Mouse (Mus musculus) intestine, embryonic 15.5 days (tissue): Measurements from ENCODE around the gene Kremen1. TPM values are rescaled to one million over a fixed set of nuclear protein-coding genes. Genes with fewer than 3 reads are reported as not detected.
A peak's percentile ranks its signal among the peaks of the same experiment; 100 is the strongest.

Experiments
- ATAC-seq: fragments of 200-750 bp; cut with Nextera tagmentation; 2 replicates; pipeline ENCODE4 v1.8.0; 2017; ENCODE audit warnings: moderate TSS enrichment, moderate library complexity
- H3K27ac ChIP-seq: fragments of 300-500 bp; sonication (generic); 2 replicates; pipeline ENCODE4 v1.5.1; 2015; ENCODE audit warnings: mild to moderate bottlenecking, inconsistent platforms
- H3K27me3 ChIP-seq: fragments of 300-500 bp; sonication (generic); replicated peaks from 2 replicates; pipeline ENCODE4 v1.6.1; 2015; ENCODE audit warnings: inconsistent platforms
- H3K36me3 ChIP-seq: fragments of 300-500 bp; sonication (generic); 2 replicates; pipeline ENCODE4 v1.6.1; 2015; ENCODE audit warnings: inconsistent platforms
- H3K4me1 ChIP-seq: fragments of 300-500 bp; sonication (generic); replicated peaks from 2 replicates; pipeline ENCODE4 v1.6.1; 2015; ENCODE audit warnings: inconsistent platforms
- H3K4me2 ChIP-seq: fragments of 300-500 bp; sonication (generic); replicated peaks from 2 replicates; pipeline ENCODE4 v1.6.1; 2015; ENCODE audit warnings: mild to moderate bottlenecking, inconsistent platforms
- H3K4me3 ChIP-seq: fragments of 300-500 bp; sonication (generic); replicated peaks from 2 replicates; pipeline ENCODE4 v1.5.1; 2015; ENCODE audit warnings: inconsistent platforms
- H3K9ac ChIP-seq: fragments of 300-500 bp; sonication (generic); 2 replicates; pipeline ENCODE4 v1.6.1; 2015; ENCODE audit warnings: inconsistent platforms
- H3K9me3 ChIP-seq: fragments of 300-500 bp; sonication (generic); 2 replicates; pipeline ENCODE4 v1.6.1; 2016; ENCODE audit warnings: inconsistent platforms
- WGBS: fragments of 180-500 bp; shearing (Covaris S2); methylation state at CpG from one replicate; pipeline ENCODE4 v1.1.7; 2015; 5-methylcytosine and 5-hydroxymethylcytosine counted together
- polyA plus RNA-seq: library from polyadenylated mRNA; unstranded; fragments of >200 nt; fragmentation: Nextera tagmentation; extraction: Ambion mirVana; gene quantifications from 2 replicates; pipeline ENCODE4 v1.2.1, GENCODE M21; 2015

The Kremen1 gene
- polyA plus RNA-seq, 1 experiment from 2014 or later = 10.4 TPM

- ATAC-seq = no peak
- Histone ChIP-seq H3K9ac (no peak overlapping the region), H3K4me3 (no peak overlapping the region), H3K36me3 (0 out of 2 replicates have a peak, but pooled peaks cover 3% of the 10 kb centered on the region), H3K27ac (no peak overlapping the region), H3K27me3 (no peaks in the 10 kb centered on the region), H3K9me3 (no peaks in the 10 kb centered on the region), H3K4me2 (no peak overlapping the region), H3K4me1 (peaks cover 32% of the 10 kb centered on the region)
- 94% methylated on average over 7 of the region's 7 CpGs for WGBS
Observed at GRCm38 (mm10) chr11:5243208-5243607, 18.1 kb downstream of the Kremen1 start.

GRCm38 (mm10) chr11:5242158-5242557 lies 19.2 kb downstream of the Kremen1 start:
- Histone ChIP-seq H3K4me3 (no peak overlapping the region), H3K27me3 (no peaks in the 10 kb centered on the region), H3K4me2 (no peak overlapping the region), H3K4me1 (peaks cover 32% of the 10 kb centered on the region), H3K36me3 (0 out of 2 replicates have a peak, but pooled peaks cover 7% of the 10 kb centered on the region), H3K9ac (no peak overlapping the region), H3K9me3 (no peaks in the 10 kb centered on the region), H3K27ac (no peak overlapping the region)
- no peak for ATAC-seq
- WGBS = 56% methylated on average over 8 of the region's 8 CpGs

GRCm38 (mm10) chr11:5239706-5240690 lies 21.4 kb downstream of the Kremen1 start:
- Histone ChIP-seq H3K9ac (no peak overlapping the region), H3K4me1 (peaks cover 28% of the 10 kb centered on the region), H3K4me3 (no peak overlapping the region), H3K27me3 (no peaks in the 10 kb centered on the region), H3K9me3 (no peaks in the 10 kb centered on the region), H3K36me3 (0 out of 2 replicates have a peak, but pooled peaks cover 7% of the 10 kb centered on the region), H3K4me2 (0 out of 2 replicates have a peak overlapping the region, but pooled peaks have one; percentile 4), H3K27ac (peak overlapping the region; percentile 45)
- WGBS = 13% methylated on average over 10 of the region's 10 CpGs
- ATAC-seq = peak; percentile 67

GRCm38 (mm10) chr11:5219910-5220447 lies 41.4 kb downstream of the Kremen1 start:
- no peaks in the 10 kb centered on the region for H3K36me3 ChIP-seq
- H3K27me3 ChIP-seq = no peaks in the 10 kb centered on the region
- no peak overlapping the region; the same call in 1 of the 2 replicates for H3K27ac ChIP-seq
- no peaks in the 10 kb centered on the region for H3K4me1 ChIP-seq
- no peak overlapping the region for H3K4me3 ChIP-seq
- H3K9ac ChIP-seq = no peak overlapping the region
- WGBS = 36% methylated on average over 6 of the region's 6 CpGs
- no peak overlapping the region for H3K4me2 ChIP-seq
- no peak for ATAC-seq
- no peaks in the 10 kb centered on the region for H3K9me3 ChIP-seq

GRCm38 (mm10) chr11:5219371-5219770 lies 42.0 kb downstream of the Kremen1 start:
- 86% methylated on average over 4 of the region's 4 CpGs for WGBS
- no peak for ATAC-seq
- Histone ChIP-seq H3K4me1 (no peaks in the 10 kb centered on the region), H3K27me3 (no peaks in the 10 kb centered on the region), H3K9ac (no peak overlapping the region), H3K36me3 (no peaks in the 10 kb centered on the region), H3K4me3 (no peak overlapping the region), H3K9me3 (no peaks in the 10 kb centered on the region), H3K4me2 (no peak overlapping the region), H3K27ac (no peak overlapping the region)

- Histone ChIP-seq H3K4me3 (no peak overlapping the region), H3K4me1 (no peaks in the 10 kb centered on the region), H3K4me2 (no peak overlapping the region), H3K9me3 (no peaks in the 10 kb centered on the region), H3K36me3 (no peaks in the 10 kb centered on the region), H3K27ac (no peak overlapping the region), H3K27me3 (no peaks in the 10 kb centered on the region), H3K9ac (no peak overlapping the region)
- no peak for ATAC-seq
- WGBS = 86% methylated on average over 14 of the region's 14 CpGs
Observed at GRCm38 (mm10) chr11:5215401-5216187, 45.8 kb downstream of the Kremen1 start.

- Histone ChIP-seq H3K4me3 (no peak overlapping the region), H3K27me3 (no peaks in the 10 kb centered on the region), H3K9ac (no peak overlapping the region), H3K9me3 (no peaks in the 10 kb centered on the region), H3K4me2 (no peak overlapping the region), H3K27ac (no peak overlapping the region), H3K36me3 (no peaks in the 10 kb centered on the region), H3K4me1 (no peaks in the 10 kb centered on the region)
- no peak for ATAC-seq
- 84% methylated on average over 6 of the region's 6 CpGs for WGBS
Observed at GRCm38 (mm10) chr11:5214483-5215040, 46.8 kb downstream of the Kremen1 start.

GRCm38 (mm10) chr11:5203054-5203453 lies 58.3 kb downstream of the Kremen1 start:
- 90% methylated on average over 6 of the region's 6 CpGs for WGBS
- no peak for ATAC-seq
- Histone ChIP-seq H3K9ac (no peak overlapping the region), H3K27me3 (no peaks in the 10 kb centered on the region), H3K4me1 (no peaks in the 10 kb centered on the region), H3K36me3 (0 out of 2 replicates have a peak, but pooled peaks cover 4% of the 10 kb centered on the region), H3K4me3 (no peak overlapping the region), H3K9me3 (no peaks in the 10 kb centered on the region), H3K4me2 (no peak overlapping the region), H3K27ac (no peak overlapping the region)

GRCm38 (mm10) chr11:5201799-5202680 lies 59.3 kb downstream of the Kremen1 start:
- Histone ChIP-seq H3K9ac (no peak overlapping the region), H3K4me1 (no peaks in the 10 kb centered on the region), H3K9me3 (no peaks in the 10 kb centered on the region), H3K4me2 (no peak overlapping the region), H3K4me3 (no peak overlapping the region), H3K27ac (no peak overlapping the region), H3K27me3 (no peaks in the 10 kb centered on the region), H3K36me3 (0 out of 2 replicates have a peak, but pooled peaks cover 4% of the 10 kb centered on the region)
- WGBS = 91% methylated on average over 20 of the region's 20 CpGs
- ATAC-seq = no peak

GRCm38 (mm10) chr11:5199879-5200278 lies 61.5 kb downstream of the Kremen1 start:
- Histone ChIP-seq H3K4me3 (no peak overlapping the region), H3K36me3 (0 out of 2 replicates have a peak, but pooled peaks cover 4% of the 10 kb centered on the region), H3K9me3 (no peaks in the 10 kb centered on the region), H3K27ac (no peak overlapping the region), H3K4me2 (no peak overlapping the region), H3K27me3 (no peaks in the 10 kb centered on the region), H3K4me1 (no peaks in the 10 kb centered on the region), H3K9ac (no peak overlapping the region)
- 76% methylated on average over 2 of the region's 2 CpGs for WGBS
- no peak for ATAC-seq

- H3K4me3 ChIP-seq = no peak overlapping the region
Observed at GRCm38 (mm10) chr11:5197068-5197467, 64.3 kb downstream of the Kremen1 start.

More at GRCm38 (mm10) chr11:5197068-5197467, 64.3 kb downstream of the Kremen1 start:
- H3K9ac ChIP-seq = no peak overlapping the region
- no peak overlapping the region for H3K4me2 ChIP-seq
- WGBS = 86% methylated on average over 5 of the region's 5 CpGs
- ATAC-seq = no peak
- H3K9me3 ChIP-seq = no peaks in the 10 kb centered on the region
- no peaks in the 10 kb centered on the region for H3K27me3 ChIP-seq
- H3K36me3 ChIP-seq = peaks cover 10% of the 10 kb centered on the region; the same call in 1 of the 2 replicates
- H3K27ac ChIP-seq = no peak overlapping the region
- peaks cover 7% of the 10 kb centered on the region for H3K4me1 ChIP-seq
